Mouse (Mus musculus) hindbrain, embryonic 11.5 days (tissue): ENCODE measurements around the gene Hint1. TPM values are rescaled to one million over a fixed set of nuclear protein-coding genes. Genes with fewer than 3 reads are reported as not detected.

Source experiments
- ATAC-seq: fragments of 200-750 bp; cut with Nextera tagmentation; 2 replicates; pipeline ENCODE4 v1.8.0; 2017; ENCODE audit warnings: mild to moderate bottlenecking, moderate TSS enrichment, moderate library complexity; ENCODE audit not compliant: low FRiP score
- DNase-seq: peaks from one replicate; pipeline ENCODE4 v3.0.0-alpha.2; 2015; ENCODE audit warnings: low spot score
- H3K27ac ChIP-seq: fragments of 300-500 bp; sonication (generic); 2 replicates; pipeline ENCODE4 v1.5.1; 2014; ENCODE audit warnings: mild to moderate bottlenecking, low read depth, low read length
- H3K27me3 ChIP-seq: fragments of 300-500 bp; sonication (generic); 2 replicates; pipeline ENCODE4 v1.6.1; 2014; ENCODE audit warnings: mild to moderate bottlenecking, low read length, moderate library complexity, mixed read lengths; ENCODE audit not compliant: control insufficient read depth, insufficient read depth
- H3K36me3 ChIP-seq: fragments of 300-500 bp; sonication (generic); 2 replicates; pipeline ENCODE4 v1.6.1; 2014; ENCODE audit warnings: mild to moderate bottlenecking, low read length, moderate library complexity, mixed read lengths; ENCODE audit not compliant: control insufficient read depth, insufficient read depth
- H3K4me1 ChIP-seq: fragments of 300-500 bp; sonication (generic); replicated peaks from 2 replicates; pipeline ENCODE4 v1.6.1; 2014; ENCODE audit warnings: low read length, mixed read lengths; ENCODE audit not compliant: control insufficient read depth, insufficient read depth
- H3K4me2 ChIP-seq: fragments of 300-500 bp; sonication (generic); replicated peaks from 2 replicates; pipeline ENCODE4 v1.6.1; 2014; ENCODE audit warnings: mild to moderate bottlenecking, low read depth, low read length
- H3K4me3 ChIP-seq: fragments of 300-500 bp; sonication (generic); 2 replicates; pipeline ENCODE4 v1.5.1; 2014; ENCODE audit warnings: low read depth, low read length
- H3K9ac ChIP-seq: fragments of 300-500 bp; sonication (generic); 2 replicates; pipeline ENCODE4 v1.6.1; 2014; ENCODE audit warnings: low read depth, low read length
- H3K9me3 ChIP-seq: fragments of 300-500 bp; sonication (generic); 2 replicates; pipeline ENCODE4 v1.6.1; 2016; ENCODE audit warnings: low read length; ENCODE audit not compliant: control insufficient read depth
- WGBS: fragments of 180-500 bp; shearing (Covaris S2); extraction: QIAGEN DNeasy Blood & Tissue Kit; methylation state at CpG from one replicate; pipeline ENCODE4 v1.1.7; 2014; 5-methylcytosine and 5-hydroxymethylcytosine counted together
- polyA plus RNA-seq: library from polyadenylated mRNA; unstranded; fragments of >200 nt; fragmentation: Nextera tagmentation; extraction: Ambion mirVana; gene quantifications from 2 replicates; pipeline ENCODE4 v1.2.1, GENCODE M21; 2014

Gene Hint1
- polyA plus RNA-seq = 654 and 669 TPM in 2 replicates

- Histone ChIP-seq H3K4me2 (peak within 1 kb of the TSS; percentile 54), H3K4me1 (0 out of 2 replicates have a peak, but pooled peaks cover 2% of the 10 kb centered on the region), H3K36me3 (peaks cover 6% of the 10 kb centered on the region), H3K27ac (peak within 1 kb of the TSS; percentile 93), H3K27me3 (no peaks in the 10 kb centered on the region), H3K9ac (peak within 1 kb of the TSS; percentile 98), H3K4me3 (peak within 1 kb of the TSS; percentile 95), H3K9me3 (no peaks in the 10 kb centered on the region)
- ATAC-seq = peak; percentile 86
- under 1% methylated on average over 82 of the region's 107 CpGs for WGBS
- peak; percentile 96 for DNase-seq
Measured at GRCm38 (mm10) chr11:54866119-54867048, at the start of gene Hint1. Gene Hint1 (plus strand): TSS chr11:54866383.

GRCm38 (mm10) chr11:54817449-54817848 lies 48.7 kb upstream of the Hint1 start:
- WGBS = 83% methylated on average over 4 of the region's 4 CpGs
- Histone ChIP-seq H3K4me2 (no peak overlapping the region), H3K9ac (no peak overlapping the region), H3K27me3 (no peaks in the 10 kb centered on the region), H3K27ac (no peak overlapping the region), H3K9me3 (no peaks in the 10 kb centered on the region), H3K36me3 (no peaks in the 10 kb centered on the region), H3K4me1 (peaks cover 7% of the 10 kb centered on the region), H3K4me3 (no peak overlapping the region)
- ATAC-seq = no peak
- DNase-seq = no peak

GRCm38 (mm10) chr11:54819489-54819888 lies 46.7 kb upstream of the Hint1 start:
- Histone ChIP-seq H3K27ac (no peak overlapping the region), H3K36me3 (no peaks in the 10 kb centered on the region), H3K4me2 (no peak overlapping the region), H3K4me1 (no peaks in the 10 kb centered on the region), H3K4me3 (no peak overlapping the region), H3K9ac (no peak overlapping the region), H3K9me3 (no peaks in the 10 kb centered on the region), H3K27me3 (no peaks in the 10 kb centered on the region)
- DNase-seq = no peak
- 67% methylated on average over 7 of the region's 7 CpGs for WGBS
- ATAC-seq = no peak

- H3K27ac ChIP-seq = no peak overlapping the region
- no peak overlapping the region for H3K4me3 ChIP-seq
- H3K36me3 ChIP-seq = no peaks in the 10 kb centered on the region
- H3K9me3 ChIP-seq = peaks cover 3% of the 10 kb centered on the region; the same call in 1 of the 2 replicates
- ATAC-seq (no peak), DNase-seq (no peak)
- WGBS = 86% methylated on average over 4 of the region's 4 CpGs
- H3K27me3 ChIP-seq = no peaks in the 10 kb centered on the region
- H3K9ac ChIP-seq = no peak overlapping the region
- no peaks in the 10 kb centered on the region for H3K4me1 ChIP-seq
- no peak overlapping the region for H3K4me2 ChIP-seq
Measured at GRCm38 (mm10) chr11:54823467-54823866, 42.7 kb upstream of the Hint1 start.

- H3K9me3 ChIP-seq = peaks cover 3% of the 10 kb centered on the region; the same call in 1 of the 2 replicates
- H3K9ac ChIP-seq = no peak overlapping the region
- WGBS = 80% methylated on average over 4 of the region's 4 CpGs
- no peak overlapping the region for H3K27ac ChIP-seq
- no peak for ATAC-seq
- no peak overlapping the region for H3K4me3 ChIP-seq
- H3K4me2 ChIP-seq = no peak overlapping the region
- DNase-seq = no peak
- no peaks in the 10 kb centered on the region for H3K4me1 ChIP-seq
- no peaks in the 10 kb centered on the region for H3K36me3 ChIP-seq
- H3K27me3 ChIP-seq = no peaks in the 10 kb centered on the region
Measured at GRCm38 (mm10) chr11:54825774-54826173, 40.4 kb upstream of the Hint1 start.

- H3K4me3 ChIP-seq = no peak overlapping the region
- ATAC-seq (no peak), DNase-seq (no peak)
- WGBS = 92% methylated on average over 8 of the region's 8 CpGs
- peaks cover 3% of the 10 kb centered on the region; the same call in 1 of the 2 replicates for H3K9me3 ChIP-seq
- H3K4me1 ChIP-seq = no peaks in the 10 kb centered on the region
- H3K36me3 ChIP-seq = no peaks in the 10 kb centered on the region
- no peak overlapping the region for H3K27ac ChIP-seq
- H3K27me3 ChIP-seq = no peaks in the 10 kb centered on the region
- no peak overlapping the region for H3K4me2 ChIP-seq
- H3K9ac ChIP-seq = no peak overlapping the region
Measured at GRCm38 (mm10) chr11:54826819-54827218, 39.4 kb upstream of the Hint1 start.

- no peaks in the 10 kb centered on the region for H3K9me3 ChIP-seq
- DNase-seq (no peak), ATAC-seq (no peak)
- no peak overlapping the region for H3K9ac ChIP-seq
- 93% methylated on average over 4 of the region's 4 CpGs for WGBS
- no peaks in the 10 kb centered on the region for H3K4me1 ChIP-seq
- no peak overlapping the region for H3K4me2 ChIP-seq
- no peaks in the 10 kb centered on the region for H3K36me3 ChIP-seq
- no peak overlapping the region for H3K27ac ChIP-seq
- no peaks in the 10 kb centered on the region for H3K27me3 ChIP-seq
- H3K4me3 ChIP-seq = no peak overlapping the region
Measured at GRCm38 (mm10) chr11:54833833-54834232, 32.4 kb upstream of the Hint1 start.

GRCm38 (mm10) chr11:54834596-54834995 lies 31.6 kb upstream of the Hint1 start:
- no peak for ATAC-seq
- H3K9ac ChIP-seq = no peak overlapping the region
- no peaks in the 10 kb centered on the region for H3K27me3 ChIP-seq
- no peaks in the 10 kb centered on the region for H3K4me1 ChIP-seq
- H3K9me3 ChIP-seq = no peaks in the 10 kb centered on the region
- DNase-seq = no peak
- no peaks in the 10 kb centered on the region for H3K36me3 ChIP-seq
- no peak overlapping the region for H3K4me2 ChIP-seq
- 58% methylated on average over 2 of the region's 2 CpGs for WGBS
- no peak overlapping the region for H3K4me3 ChIP-seq
- H3K27ac ChIP-seq = no peak overlapping the region

- no peak for DNase-seq
- Histone ChIP-seq H3K36me3 (no peaks in the 10 kb centered on the region), H3K27me3 (no peaks in the 10 kb centered on the region), H3K4me1 (no peaks in the 10 kb centered on the region), H3K4me2 (no peak overlapping the region), H3K4me3 (no peak overlapping the region), H3K9ac (no peak overlapping the region), H3K27ac (no peak overlapping the region), H3K9me3 (no peaks in the 10 kb centered on the region)
- no peak for ATAC-seq
- 85% methylated on average over 9 of the region's 9 CpGs for WGBS
Measured at GRCm38 (mm10) chr11:54836106-54836505, 30.1 kb upstream of the Hint1 start.
